In genomic region chr2:6389162-6389561, GRCm38 (mm10) we compare ENCODE assay signal across 27 mouse cellular contexts.
DNase-seq lines count a peak whose midpoint lies in the region; ATAC-seq and TF ChIP-seq lines count a peak whose summit lies in the region.
"Had no signal": no experiment of that assay in that cellular context is flagged by ENCODE, and none has a peak within 500 bp of the region (broad histone marks: within the 10 kb centered on the region; RNA-seq: fewer than 3 reads in every experiment).

No protein-coding gene starts in this region.

- no peak overlapping the region for H3K4me2 ChIP-seq in kidney, embryonic 15.5 days
- no peak overlapping the region for H3K4me2 ChIP-seq in liver, embryonic 12.5 days
- no peak overlapping the region for H3K4me2 ChIP-seq in liver, embryonic 11.5 days
- H3K4me2 ChIP-seq in liver, embryonic 14.5 days (ENCODE audit: low read depth), result no peak overlapping the region
- no peak overlapping the region for H3K4me2 ChIP-seq in hindbrain, postnatal 0 days (ENCODE audit: low read depth, low read length)
- H3K4me2 ChIP-seq: heart, embryonic 13.5 days; hindbrain, embryonic 14.5 days; liver, embryonic 13.5 days; midbrain, embryonic 12.5 days had no signal

- H3K9ac ChIP-seq in kidney, embryonic 15.5 days, result no peak overlapping the region
- H3K9ac ChIP-seq in liver, embryonic 12.5 days, result no peak overlapping the region
- H3K9ac ChIP-seq in liver, embryonic 11.5 days (ENCODE audit: low read depth, low read length), result no peak overlapping the region
- H3K9ac ChIP-seq in liver, embryonic 14.5 days (replicated peaks), result no peak overlapping the region
- no peak overlapping the region for H3K9ac ChIP-seq in hindbrain, postnatal 0 days (replicated peaks; ENCODE audit: low read length)
- H3K9ac ChIP-seq: heart, embryonic 13.5 days; hindbrain, embryonic 14.5 days; liver, embryonic 13.5 days; midbrain, embryonic 12.5 days had no signal

- intact Hi-C loops in left cerebral cortex, adult 2 months (cut with DNase I), result no loop called here

- H3K9me3 ChIP-seq in kidney, embryonic 15.5 days (replicated peaks), result no peaks in the 10 kb centered on the region
- no peaks in the 10 kb centered on the region for H3K9me3 ChIP-seq in liver, embryonic 12.5 days (replicated peaks)
- no peaks in the 10 kb centered on the region for H3K9me3 ChIP-seq in liver, embryonic 11.5 days (ENCODE audit: control insufficient read depth, low read length)
- H3K9me3 ChIP-seq in liver, embryonic 14.5 days (ENCODE audit: control insufficient read depth, low read length), result no peaks in the 10 kb centered on the region
- no peaks in the 10 kb centered on the region for H3K9me3 ChIP-seq in hindbrain, postnatal 0 days (ENCODE audit: low read length)
- H3K9me3 ChIP-seq: heart, embryonic 13.5 days; liver, embryonic 13.5 days; midbrain, embryonic 12.5 days had no signal

- DNase-seq in kidney, adult 8-10 months, result peak; percentile 57 to 71
- no peak for DNase-seq in liver, embryonic 11.5 days (ENCODE audit: low spot score)
- DNase-seq in liver, embryonic 14.5 days (ENCODE audit: low read depth in 3 of 3, low spot score in 3 of 3), result no peak
- DNase-seq in hindbrain, postnatal 0 days (ENCODE audit: low spot score), result no peak
- DNase-seq in left cerebral cortex, adult 2 months (ENCODE audit: extremely low spot score in 1 of 2, low spot score in 2 of 2), result no peak
- DNase-seq: adrenal gland, postnatal 25 days; cerebellum, adult 18-20 months; cerebellum, postnatal 14 days; gastrocnemius, adult 2 months; gastrocnemius, postnatal 36 days; heart, adult 2 months; heart, postnatal 10 days; layer of hippocampus, adult 9-11 months; liver, embryonic 13.5 days; lung, postnatal 36 days; retina, postnatal 1 day; right cerebral cortex, postnatal 14 days; thymus, postnatal 4 days had no signal

- H3K4me3 ChIP-seq in kidney, embryonic 15.5 days (replicated peaks), result no peak overlapping the region
- no peak overlapping the region for H3K4me3 ChIP-seq in liver, embryonic 12.5 days
- H3K4me3 ChIP-seq in liver, embryonic 11.5 days (ENCODE audit: low read depth, low read length), result no peak overlapping the region
- H3K4me3 ChIP-seq in liver, embryonic 14.5 days (ENCODE audit: insufficient read depth in 1 of 2, low read depth in 2 of 2, low read length in 2 of 2), result no peak overlapping the region
- no peak overlapping the region for H3K4me3 ChIP-seq in hindbrain, postnatal 0 days (ENCODE audit: low read length)
- no peak overlapping the region for H3K4me3 ChIP-seq in left cerebral cortex, adult 2 months
- H3K4me3 ChIP-seq: erythroblast, embryonic 14.5 days; gastrocnemius, adult 2 months; heart, adult 2 months; heart, embryonic 13.5 days; liver, embryonic 13.5 days; midbrain, embryonic 12.5 days had no signal

- no peaks in the 10 kb centered on the region for H3K27me3 ChIP-seq in kidney, embryonic 15.5 days
- H3K27me3 ChIP-seq in liver, embryonic 12.5 days (replicated peaks), result no peaks in the 10 kb centered on the region
- H3K27me3 ChIP-seq in liver, embryonic 11.5 days (replicated peaks; ENCODE audit: control insufficient read depth, insufficient read depth, low read length), result no peaks in the 10 kb centered on the region
- H3K27me3 ChIP-seq in liver, embryonic 14.5 days (ENCODE audit: control insufficient read depth, insufficient read depth, low read length), result no peaks in the 10 kb centered on the region
- no peaks in the 10 kb centered on the region for H3K27me3 ChIP-seq in hindbrain, postnatal 0 days (ENCODE audit: insufficient read depth, low read length)
- H3K27me3 ChIP-seq: heart, embryonic 13.5 days; liver, embryonic 13.5 days; midbrain, embryonic 12.5 days had no signal

- no peak for TF ChIP-seq EP300 in liver, embryonic 14.5 days (IDR thresholded peaks at IDR 0.05; ENCODE audit: low read depth)

- ATAC-seq in kidney, embryonic 15.5 days (replicated peaks; ENCODE audit: low FRiP score), result no peak
- peak; percentile 40; the same call in 1 of the 2 replicates for ATAC-seq in liver, embryonic 12.5 days
- no peak; the same call in 1 of the 2 replicates for ATAC-seq in liver, embryonic 11.5 days (replicated peaks; ENCODE audit: low FRiP score)
- 0 out of 2 replicates have a peak, but pooled peaks have one; percentile 25 for ATAC-seq in liver, embryonic 14.5 days (ENCODE audit: insufficient read depth)
- no peak for ATAC-seq in hindbrain, postnatal 0 days
- ATAC-seq: CD4-positive, CD25-positive, alpha-beta regulatory T cell, adult 4 months; forebrain, embryonic 16.5 days; inflammation-experienced regulatory T-cells, adult 6 months had no signal

- TF ChIP-seq CTCF in liver, embryonic 14.5 days (IDR thresholded peaks at IDR 0.05; ENCODE audit: low read depth), result no peak
- no peak for TF ChIP-seq CTCF in hindbrain, postnatal 0 days (IDR thresholded peaks at IDR 0.05; ENCODE audit: low read depth)
- no peak for TF ChIP-seq CTCF in left cerebral cortex, adult 2 months (IDR thresholded peaks at IDR 0.05)

- no peak overlapping the region for H3K27ac ChIP-seq in kidney, embryonic 15.5 days
- no peak overlapping the region for H3K27ac ChIP-seq in liver, embryonic 12.5 days
- H3K27ac ChIP-seq in liver, embryonic 11.5 days (ENCODE audit: low read depth, low read length), result no peak overlapping the region
- H3K27ac ChIP-seq in liver, embryonic 14.5 days, result no peak overlapping the region
- no peak overlapping the region for H3K27ac ChIP-seq in hindbrain, postnatal 0 days
- no peak overlapping the region for H3K27ac ChIP-seq in left cerebral cortex, adult 2 months
- H3K27ac ChIP-seq: gastrocnemius, adult 2 months; heart, adult 2 months; heart, embryonic 13.5 days; hindbrain, embryonic 14.5 days; liver, embryonic 13.5 days; midbrain, embryonic 12.5 days had no signal

- 81% methylated on average over 3 of the region's 3 CpGs for WGBS in kidney, embryonic 15.5 days
- 63% methylated on average over 3 of the region's 3 CpGs for WGBS in liver, embryonic 12.5 days (ENCODE audit: insufficient replicate concordance)
- 71% methylated on average over 3 of the region's 3 CpGs for WGBS in liver, embryonic 11.5 days
- WGBS in liver, embryonic 14.5 days (ENCODE audit: insufficient replicate concordance), result 60% methylated on average over 3 of the region's 3 CpGs
- WGBS in hindbrain, postnatal 0 days, result 92% methylated on average over 2 of the region's 3 CpGs

- H3K36me3 ChIP-seq in kidney, embryonic 15.5 days, result peaks cover 13% of the 10 kb centered on the region
- peaks cover 8% of the 10 kb centered on the region; the same call in 1 of the 2 replicates for H3K36me3 ChIP-seq in liver, embryonic 12.5 days
- H3K36me3 ChIP-seq in liver, embryonic 11.5 days (ENCODE audit: control insufficient read depth, insufficient read depth, low read length), result no peaks in the 10 kb centered on the region
- H3K36me3 ChIP-seq in liver, embryonic 14.5 days (replicated peaks; ENCODE audit: control insufficient read depth, insufficient read depth, low read depth), result no peaks in the 10 kb centered on the region
- H3K36me3 ChIP-seq in hindbrain, postnatal 0 days (ENCODE audit: insufficient read depth, low read length), result no peaks in the 10 kb centered on the region

- H3K4me1 ChIP-seq in kidney, embryonic 15.5 days, result peaks cover 15% of the 10 kb centered on the region
- H3K4me1 ChIP-seq in liver, embryonic 12.5 days, result peaks cover 50% of the 10 kb centered on the region
- peaks cover 22% of the 10 kb centered on the region for H3K4me1 ChIP-seq in liver, embryonic 11.5 days (replicated peaks; ENCODE audit: control insufficient read depth, insufficient read depth, low read length)
- peaks cover 3 to 18% of the 10 kb centered on the region in 2 experiments for H3K4me1 ChIP-seq in liver, embryonic 14.5 days (replicated peaks; ENCODE audit: control insufficient read depth in 2 of 2, insufficient read depth in 2 of 2, low read length in 1 of 2)
- H3K4me1 ChIP-seq in hindbrain, postnatal 0 days (ENCODE audit: insufficient read depth, low read length), result no peaks in the 10 kb centered on the region; the same call in 1 of the 2 replicates

Comparison
In these comparisons a context has a peak if more than half of its experiments do, and no peak if none do; other contexts are left out.
1. ATAC-seq: peak in liver, embryonic 12.5 days (single experiment) and liver, embryonic 14.5 days (single experiment); none in kidney, embryonic 15.5 days (single experiment), liver, embryonic 11.5 days (single experiment) and hindbrain, postnatal 0 days (single experiment).
2. DNase-seq: peak in kidney, adult 8-10 months (2 of 2); none in liver, embryonic 11.5 days (single experiment), liver, embryonic 14.5 days (0 of 3), hindbrain, postnatal 0 days (single experiment) and left cerebral cortex, adult 2 months (0 of 2).